Mouse (Mus musculus): ENCODE measurements around the gene Zfp963.

Gene Zfp963

GRCm38 (mm10) chr8:69749544-69750454 lies at the start of gene Zfp963:
Zfp963 (minus strand) TSS chr8:69749970.
- DNase-seq (ENCODE audit: low spot score in 2 of 2), result peak; percentile 90 to 94

GRCm38 (mm10) chr8:69799261-69799660 lies 49.5 kb upstream of the Zfp963 start:
- no peak for DNase-seq (ENCODE audit: low spot score in 2 of 2)

DNA sequence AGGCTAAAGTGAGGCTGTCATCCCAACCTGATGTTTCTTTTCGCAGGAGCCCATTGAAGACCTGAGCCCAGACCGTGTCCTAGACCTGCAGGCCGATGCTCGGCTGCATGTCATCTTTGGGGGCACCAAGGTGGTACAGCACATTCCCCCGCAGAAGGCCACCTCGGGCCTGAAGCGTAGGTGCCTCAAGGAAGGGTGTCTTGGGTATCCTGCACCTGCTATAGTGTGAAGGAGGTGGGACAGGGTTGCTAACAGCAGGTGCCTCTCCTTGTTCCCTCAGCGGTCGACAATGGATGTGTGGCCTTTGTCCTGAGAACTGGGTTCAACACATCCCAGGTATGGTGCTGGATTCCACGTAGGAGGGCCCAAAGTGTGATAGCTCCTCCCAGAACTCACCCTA lies 47.9 kb upstream of the Zfp963 start:
- DNase-seq (ENCODE audit: low spot score in 2 of 2), result no peak

GRCm38 (mm10) chr8:69796721-69797345 lies 47.1 kb upstream of the Zfp963 start:
- peak in 1 of 2 experiments; percentile 2 for DNase-seq (ENCODE audit: low spot score in 2 of 2)

- no peak for DNase-seq (ENCODE audit: low spot score in 2 of 2)
These were observed 45.1 kb upstream of the Zfp963 start for GRCm38 (mm10) chr8:69794901-69795300.

GRCm38 (mm10) chr8:69794096-69794495 lies 44.3 kb upstream of the Zfp963 start:
- DNase-seq (ENCODE audit: low spot score in 2 of 2), result no peak

DNA sequence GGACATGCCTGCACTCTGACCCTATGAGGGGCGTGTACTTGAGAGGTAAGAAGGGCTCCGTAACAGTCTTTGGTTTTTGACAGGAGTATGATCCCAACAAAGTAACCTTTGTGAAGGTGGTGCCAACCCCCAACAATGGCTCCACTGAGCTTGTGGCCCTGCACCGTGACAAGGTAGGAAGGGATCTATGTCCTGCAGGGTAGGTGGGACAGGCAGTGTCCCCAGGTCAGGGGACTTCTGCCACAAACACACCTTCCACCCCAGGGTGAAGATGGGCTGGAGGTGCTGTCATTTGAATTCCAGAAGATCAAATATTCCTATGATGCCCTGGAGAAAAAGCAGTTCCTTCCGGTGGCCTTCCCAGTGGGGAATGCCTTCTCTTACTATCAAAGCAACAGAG lies 43.9 kb upstream of the Zfp963 start:
- DNase-seq (ENCODE audit: low spot score in 2 of 2), result no peak

DNA sequence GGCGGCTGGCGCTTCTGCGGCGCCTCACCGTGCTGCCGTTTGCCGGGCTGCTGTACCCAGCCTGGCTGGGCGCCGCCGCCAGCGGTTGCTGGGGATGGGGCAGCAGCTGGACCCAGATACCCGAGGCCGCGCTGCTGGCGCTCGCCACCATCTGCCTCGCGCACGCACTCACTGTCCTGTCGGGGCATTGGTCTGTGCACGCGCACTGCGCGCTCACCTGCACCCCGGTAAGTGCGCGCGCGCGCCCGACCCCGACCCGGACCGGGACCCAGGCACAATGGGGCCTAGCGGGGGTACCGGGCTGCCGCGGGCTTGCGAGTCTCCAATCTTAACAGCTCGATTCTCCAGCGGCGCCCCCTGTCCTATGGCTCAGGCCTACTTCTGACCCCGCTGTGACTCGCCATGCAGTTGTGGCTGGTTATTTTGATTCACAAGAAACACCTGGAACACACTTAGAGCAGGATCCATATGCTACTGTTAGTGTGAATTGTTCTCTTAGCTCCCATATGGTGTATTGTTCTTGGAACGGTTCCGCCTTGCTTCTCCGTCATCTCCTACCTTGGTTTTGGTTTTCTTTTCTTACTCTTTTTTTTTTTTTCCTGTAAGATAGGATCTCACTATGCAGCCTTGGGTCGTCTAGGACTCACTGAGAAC lies 41.8 kb upstream of the Zfp963 start:
- DNase-seq (ENCODE audit: low spot score in 2 of 2), result no peak

DNA sequence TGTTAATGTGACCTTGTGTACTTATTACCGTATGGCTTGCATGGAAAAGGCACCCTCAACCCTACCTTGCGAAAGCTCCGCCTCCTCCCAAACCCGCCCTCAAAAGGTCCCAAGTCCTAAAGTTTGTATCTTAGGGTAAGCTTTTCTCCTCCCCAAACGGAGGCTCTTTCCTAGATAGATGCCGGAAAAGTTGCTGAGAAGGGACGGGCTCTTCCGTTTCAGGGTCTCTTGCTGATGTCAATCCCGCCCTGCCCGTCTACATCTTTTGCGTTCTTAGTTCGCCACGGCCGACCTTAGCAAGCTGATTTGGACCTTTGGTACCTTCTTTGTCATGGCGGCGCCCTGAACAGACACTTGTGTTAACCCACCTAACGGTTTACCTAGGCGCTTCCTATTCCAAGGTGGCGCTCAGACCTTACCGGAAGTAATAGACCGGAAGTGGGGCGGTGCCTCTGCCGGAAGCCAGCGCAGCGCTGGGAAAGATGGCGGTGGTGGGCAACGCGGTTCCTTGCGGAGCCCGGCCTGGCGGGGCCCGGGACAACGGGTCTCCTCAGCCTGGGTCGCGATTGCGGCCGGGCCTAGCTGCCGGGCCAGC lies 41.1 kb upstream of the Zfp963 start, which contains the start of the genes Atp13a1 and Zfp866:
TSS of gene Atp13a1 (plus strand) at position 391 of the 595 bp plus-strand sequence.
TSS of gene Zfp866 (minus strand) at position 406 of the 595 bp plus-strand sequence.
- peak; percentile 76 to 82 for DNase-seq (ENCODE audit: low spot score in 2 of 2)

GRCm38 (mm10) chr8:69790364-69790763 lies 40.6 kb upstream of the Zfp963 start:
- DNase-seq (ENCODE audit: low spot score in 2 of 2), result peak in 1 of 2 experiments; percentile 1

GRCm38 (mm10) chr8:69789731-69790130 lies 40.0 kb upstream of the Zfp963 start:
- peak in 1 of 2 experiments; percentile 2 for DNase-seq (ENCODE audit: low spot score in 2 of 2)

GRCm38 (mm10) chr8:69789105-69789504 lies 39.3 kb upstream of the Zfp963 start:
- peak in 1 of 2 experiments; percentile 2 for DNase-seq (ENCODE audit: low spot score in 2 of 2)

- no peak for DNase-seq (ENCODE audit: low spot score in 2 of 2)
These were observed 27.3 kb upstream of the Zfp963 start for GRCm38 (mm10) chr8:69777111-69777510.

DNA sequence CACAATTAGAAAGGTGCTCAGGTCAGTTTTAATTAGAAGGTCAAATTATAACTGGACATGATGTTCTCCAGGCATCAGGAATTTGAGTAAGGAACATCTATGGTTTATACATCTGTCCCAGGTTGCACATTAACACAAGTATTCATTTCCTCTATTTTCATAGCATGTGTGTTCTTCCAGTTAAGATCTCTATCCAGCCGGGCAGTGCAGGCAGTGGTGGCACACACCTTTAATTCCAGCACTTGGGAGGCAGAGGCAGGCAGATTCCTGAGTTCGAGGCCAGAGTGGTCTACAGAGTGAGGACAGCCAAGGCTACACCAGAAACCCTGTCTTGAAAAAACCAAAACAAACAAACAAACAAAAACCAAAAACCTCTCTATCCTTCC lies 25.4 kb upstream of the Zfp963 start:
- no peak for DNase-seq (ENCODE audit: low spot score in 2 of 2)

- DNase-seq (ENCODE audit: low spot score in 2 of 2), result peak; percentile 77 to 88
These were observed 24.9 kb upstream of the Zfp963 start, which contains the start of gene Gm20422 for GRCm38 (mm10) chr8:69774503-69775148. Gm20422 (minus strand) TSS chr8:69774886.

- DNase-seq (ENCODE audit: low spot score in 2 of 2), result no peak
These were observed 22.3 kb upstream of the Zfp963 start for GRCm38 (mm10) chr8:69772106-69772505.

GRCm38 (mm10) chr8:69771221-69771620 lies 21.5 kb upstream of the Zfp963 start:
- DNase-seq (ENCODE audit: low spot score in 2 of 2), result no peak

- no peak for DNase-seq (ENCODE audit: low spot score in 2 of 2)
These were observed 12.2 kb upstream of the Zfp963 start for GRCm38 (mm10) chr8:69761814-69762445.

DNA sequence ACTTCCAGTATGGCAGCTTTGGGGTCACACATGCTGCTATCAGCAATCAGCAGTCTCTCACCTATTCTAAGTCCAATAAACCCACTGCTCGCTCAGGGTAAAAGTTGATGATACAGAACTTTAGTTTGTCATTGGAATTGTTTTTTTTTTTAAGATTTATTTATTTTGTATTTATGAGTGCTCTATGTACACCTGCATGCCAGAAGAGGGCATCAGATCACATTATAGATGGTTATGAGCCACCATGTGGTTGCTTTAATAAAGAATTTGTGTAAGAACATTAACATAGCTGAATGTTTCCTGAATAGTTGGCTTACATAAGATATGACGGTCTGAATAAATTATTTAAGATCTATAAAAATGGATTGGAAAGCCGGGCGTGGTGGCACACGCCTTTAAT lies 8.5 kb upstream of the Zfp963 start:
- no peak for DNase-seq (ENCODE audit: low spot score in 2 of 2)

GRCm38 (mm10) chr8:69752437-69752836 lies 2.7 kb upstream of the Zfp963 start:
- no peak for DNase-seq (ENCODE audit: low spot score in 2 of 2)

- DNase-seq (ENCODE audit: low spot score in 2 of 2), result no peak
These were observed 8.5 kb downstream of the Zfp963 start for GRCm38 (mm10) chr8:69741231-69741630.

Data from frontal cortex, postnatal 14 days (tissue).